Mouse (Mus musculus): Measurements from ENCODE around the gene Tspan9.

GRCm38 (mm10) chr6:128010135-128010971 lies 133.0 kb downstream of the Tspan9 start:
- no peak for TF ChIP-seq CTCF (IDR thresholded peaks at IDR 0.05; ENCODE audit: low read depth)
- TF ChIP-seq EP300 (IDR thresholded peaks at IDR 0.05; ENCODE audit: low read depth), result no peak
